Mouse (Mus musculus) lung, postnatal 0 days (tissue): Measurements from ENCODE around the gene Scel.

Experiments
- CTCF ChIP-seq: IDR thresholded peaks from 2 replicates; pipeline ENCODE4 v1.5.1; 2016; ENCODE audit warnings: antibody characterized with exemption, mild to moderate bottlenecking
- EP300 ChIP-seq: IDR thresholded peaks from 2 replicates; pipeline ENCODE4 v1.6.1; 2016; ENCODE audit warnings: antibody characterized with exemption, mild to moderate bottlenecking, control low read depth

DNA sequence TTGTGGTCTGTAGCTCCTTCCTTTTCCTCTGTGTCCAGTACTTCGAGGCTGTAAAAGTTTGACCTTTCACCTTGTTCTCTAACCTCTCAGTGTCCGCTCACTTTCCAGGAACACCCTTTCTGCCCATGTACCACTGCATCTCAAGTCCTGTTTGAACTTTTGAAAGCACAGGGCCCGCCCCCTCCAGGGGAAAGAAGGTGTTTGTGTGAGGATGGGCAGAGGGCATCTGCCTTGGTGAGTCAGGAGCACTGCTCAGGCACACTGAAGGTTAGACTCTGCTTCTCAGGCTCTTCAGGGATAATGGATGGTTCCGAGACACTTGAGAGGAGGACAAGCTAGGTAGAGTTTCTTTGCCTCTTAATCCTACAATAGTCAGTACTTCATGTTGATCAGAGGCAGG, 144.7 kb downstream of the Scel start:
- no peak for TF ChIP-seq CTCF
- TF ChIP-seq EP300: no peak
